Comparison of ENCODE assay signal across 10 mouse cellular contexts in the genomic region with DNA sequence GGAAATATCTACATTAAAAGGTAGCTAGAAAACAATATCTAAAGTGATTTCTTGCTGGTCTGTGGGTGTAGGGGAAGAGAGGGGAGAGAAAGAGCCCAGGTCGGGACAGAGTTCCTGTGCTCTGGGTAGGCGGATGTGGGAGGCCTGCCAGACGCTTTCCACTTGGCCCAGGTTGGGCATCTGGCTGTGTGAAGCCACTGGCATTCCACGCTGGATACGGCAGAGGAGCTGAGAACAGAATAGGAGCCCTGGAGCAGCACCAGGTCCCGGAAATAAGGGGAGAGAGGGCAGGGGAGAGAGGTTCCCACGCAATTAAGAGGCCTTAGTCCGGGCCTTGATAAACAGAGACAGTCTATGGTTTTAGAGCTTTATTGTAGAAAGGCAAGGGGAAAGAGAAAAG.
A peak's percentile ranks its signal among the peaks of the same experiment; 100 is the strongest.
DNase-seq lines count a peak whose midpoint lies in the region; ATAC-seq and TF ChIP-seq lines count a peak whose summit lies in the region.
"Had no signal": no experiment of that assay in that cellular context is flagged by ENCODE, and none has a peak within 500 bp of the region (broad histone marks: within the 10 kb centered on the region; RNA-seq: fewer than 3 reads in every experiment).

No protein-coding gene starts in this region.

- no peak overlapping the region for H3K9ac ChIP-seq in kidney, postnatal 0 days (ENCODE audit: low read depth, low read length)
- H3K9ac ChIP-seq in midbrain, embryonic 16.5 days (ENCODE audit: low read depth, low read length), result no peak overlapping the region

- H3K9me3 ChIP-seq in kidney, postnatal 0 days (replicated peaks; ENCODE audit: low read length), result no peaks in the 10 kb centered on the region; the same call in 1 of the 2 replicates
- peaks cover 4% of the 10 kb centered on the region; the same call in 1 of the 2 replicates for H3K9me3 ChIP-seq in midbrain, embryonic 16.5 days (replicated peaks; ENCODE audit: control insufficient read depth, low read length, poor library complexity, severe bottlenecking)

- WGBS in kidney, postnatal 0 days, result 57% methylated on average over 8 of the region's 8 CpGs
- 84% methylated on average over 8 of the region's 8 CpGs for WGBS in midbrain, embryonic 16.5 days

- H3K4me3 ChIP-seq in kidney, postnatal 0 days (replicated peaks; ENCODE audit: low read depth, low read length), result no peak overlapping the region
- H3K4me3 ChIP-seq in midbrain, embryonic 16.5 days (ENCODE audit: low read depth, low read length), result no peak overlapping the region

- 0 out of 2 replicates have a peak, but pooled peaks cover 2% of the 10 kb centered on the region for H3K4me1 ChIP-seq in kidney, postnatal 0 days (replicated peaks; ENCODE audit: insufficient read depth, low read length)
- no peaks in the 10 kb centered on the region for H3K4me1 ChIP-seq in midbrain, embryonic 16.5 days (ENCODE audit: control insufficient read depth, insufficient read depth, low read length)

- no peak for TF ChIP-seq CTCF in kidney, postnatal 0 days (IDR thresholded peaks at IDR 0.05; ENCODE audit: low read depth)

- 0 out of 2 replicates have a peak, but pooled peaks cover 3% of the 10 kb centered on the region for H3K36me3 ChIP-seq in kidney, postnatal 0 days (ENCODE audit: insufficient read depth, low read length)
- no peaks in the 10 kb centered on the region for H3K36me3 ChIP-seq in midbrain, embryonic 16.5 days (ENCODE audit: control insufficient read depth, insufficient read depth, low read length)

- no peak overlapping the region for H3K4me2 ChIP-seq in kidney, postnatal 0 days (ENCODE audit: low read length)
- no peak overlapping the region for H3K4me2 ChIP-seq in midbrain, embryonic 16.5 days (ENCODE audit: low read length)

- 0 out of 2 replicates have a peak overlapping the region, but pooled peaks have one; percentile 2 for H3K27ac ChIP-seq in kidney, postnatal 0 days
- H3K27ac ChIP-seq in midbrain, embryonic 16.5 days (ENCODE audit: low read length), result no peak overlapping the region

- no peak for ATAC-seq in kidney, postnatal 0 days (replicated peaks; ENCODE audit: low FRiP score, low read depth)
- no peak for ATAC-seq in midbrain, embryonic 16.5 days
- ATAC-seq: inflammation-experienced regulatory T-cells, adult 6 months had no signal

- H3K27me3 ChIP-seq in kidney, postnatal 0 days (ENCODE audit: insufficient read depth, low read length), result no peaks in the 10 kb centered on the region
- no peaks in the 10 kb centered on the region for H3K27me3 ChIP-seq in midbrain, embryonic 16.5 days (ENCODE audit: control insufficient read depth, insufficient read depth, low read depth, low read length)

- peak; percentile 43 for DNase-seq in adrenal gland, adult 2 months
- no peak for DNase-seq in adrenal gland, postnatal 4 days (ENCODE audit: low spot score in 2 of 2)
- peak; percentile 35 for DNase-seq in ZHBTc4 (ENCODE audit: low read depth, low spot score)
- DNase-seq in gastrocnemius, postnatal 14 days, result peak; percentile 18
- DNase-seq in kidney, postnatal 0 days (ENCODE audit: low spot score), result no peak
- no peak for DNase-seq in thymus, postnatal 10 days (ENCODE audit: low spot score in 2 of 2)
- no peak for DNase-seq in thymus, postnatal 36 days
- DNase-seq: right cerebral cortex, postnatal 25 days had no signal

- intact Hi-C loops in gastrocnemius, postnatal 14 days (cut with DNase I; ENCODE audit: low total_unique reads), result no loop called here

Comparison
In these comparisons a context has a peak if more than half of its experiments do, and no peak if none do; other contexts are left out.
1. DNase-seq: peak in adrenal gland, adult 2 months (single experiment), ZHBTc4 (single experiment) and gastrocnemius, postnatal 14 days (single experiment); none in adrenal gland, postnatal 4 days (0 of 2), kidney, postnatal 0 days (single experiment), thymus, postnatal 10 days (0 of 2) and thymus, postnatal 36 days (0 of 2).